Mouse (Mus musculus): ENCODE data around the gene Etnk1.

- TF ChIP-seq CTCF (IDR thresholded peaks at IDR 0.05; ENCODE audit: low read depth), result no peak
- TF ChIP-seq EP300 (optimal IDR thresholded peaks at IDR 0.05), result no peak
These were observed 67.8 kb downstream of the Etnk1 start for GRCm38 (mm10) chr6:143234868-143235267.
